Mouse (Mus musculus): Measurements from ENCODE around the gene Abcg8. TPM values are rescaled to one million over a fixed set of nuclear protein-coding genes. Genes with fewer than 3 reads are reported as not detected.

The Abcg8 gene
- not detected in 2 replicates for polyA plus RNA-seq (2015; fragmentation: Nextera tagmentation; extraction: Ambion mirVana)

GRCm38 (mm10) chr17:84675951-84676366 is at the start of gene Abcg8:
Gene Abcg8, plus strand, starts transcription at chr17:84676302.

GRCm38 (mm10) chr17:84682734-84683717 is 6.9 kb downstream of the Abcg8 start, which contains the start of gene Abcg5:
Gene Abcg5, minus strand, starts transcription at chr17:84683011.

Other genes starting within 250 kb of the Abcg8 start
- gene Thada, start 210.1 kb upstream of the Abcg8 start, polyA plus RNA-seq (2015; fragmentation: Nextera tagmentation; extraction: Ambion mirVana) = 3.2 and 3.4 TPM in 2 replicates
- 4.4 and 6.2 TPM in 2 replicates for gene Plekhh2, start 164.4 kb upstream of the Abcg8 start, polyA plus RNA-seq (2015; fragmentation: Nextera tagmentation; extraction: Ambion mirVana)
- gene Dync2li1, start 49.8 kb upstream of the Abcg8 start, polyA plus RNA-seq (2015; fragmentation: Nextera tagmentation; extraction: Ambion mirVana) = 13.3 and 13.8 TPM in 2 replicates
- gene Abcg5, start 6.7 kb downstream of the Abcg8 start, polyA plus RNA-seq (2015; fragmentation: Nextera tagmentation; extraction: Ambion mirVana) = 0.10 and 0.14 TPM in 2 replicates
- gene Lrpprc, start 114.5 kb downstream of the Abcg8 start, polyA plus RNA-seq (2015; fragmentation: Nextera tagmentation; extraction: Ambion mirVana) = 20.6 and 21.0 TPM in 2 replicates